Mouse (Mus musculus) C2C12 (cell line): ENCODE data around the gene Cpxm1.

Experiments used
- CEBPB ChIP-seq: IDR thresholded peaks from one replicate; pipeline ENCODE4 v1.6.1; 2011; ENCODE audit warnings: low read depth, mild to moderate bottlenecking, control low read depth, moderate library complexity
- CTCF ChIP-seq: IDR thresholded peaks from one replicate; pipeline ENCODE4 v1.5.1; 2011; ENCODE audit not compliant: control insufficient read depth, insufficient read depth, insufficient read length
- MAX ChIP-seq: IDR thresholded peaks from one replicate; pipeline ENCODE4 v1.6.1; 2011; ENCODE audit warnings: mild to moderate bottlenecking, control low read depth
- USF1 ChIP-seq: IDR thresholded peaks from one replicate; pipeline ENCODE4 v1.6.1; 2011; ENCODE audit warnings: low read depth, mild to moderate bottlenecking, control low read depth, moderate library complexity

- TF ChIP-seq CEBPB = no peak
- TF ChIP-seq MAX = no peak
- no peak for TF ChIP-seq CTCF
- TF ChIP-seq USF1 = no peak
Measured at GRCm38 (mm10) chr2:130412775-130413174, 15.4 kb upstream of the Cpxm1 start.
